Mouse (Mus musculus) forebrain, embryonic 12.5 days (tissue): Measurements from ENCODE around the gene Kank2. TPM values are rescaled to one million over a fixed set of nuclear protein-coding genes. Genes with fewer than 3 reads are reported as not detected.

Experiments used
- ATAC-seq: fragments of 200-750 bp; cut with Nextera tagmentation; 2 replicates; pipeline ENCODE4 v1.8.0; 2017; ENCODE audit warnings: moderate TSS enrichment; ENCODE audit not compliant: low FRiP score
- H3K27ac ChIP-seq: fragments of 300-500 bp; sonication (generic); 2 replicates; pipeline ENCODE4 v1.5.1; 2016; ENCODE audit warnings: mild to moderate bottlenecking
- H3K27me3 ChIP-seq: fragments of 300-500 bp; sonication (generic); 2 replicates; pipeline ENCODE4 v1.6.1; 2016; ENCODE audit warnings: mild to moderate bottlenecking
- H3K36me3 ChIP-seq: fragments of 300-500 bp; sonication (generic); replicated peaks from 2 replicates; pipeline ENCODE4 v1.6.1; 2016; ENCODE audit warnings: mild to moderate bottlenecking
- H3K4me1 ChIP-seq: fragments of 300-500 bp; sonication (generic); 2 replicates; pipeline ENCODE4 v1.6.1; 2016
- H3K4me2 ChIP-seq: fragments of 300-500 bp; sonication (generic); 2 replicates; pipeline ENCODE4 v1.6.1; 2016; ENCODE audit warnings: mild to moderate bottlenecking, moderate library complexity
- H3K4me3 ChIP-seq: fragments of 300-500 bp; sonication (generic); replicated peaks from 2 replicates; pipeline ENCODE4 v1.5.1; 2016; ENCODE audit warnings: mild to moderate bottlenecking
- H3K9ac ChIP-seq: fragments of 300-500 bp; sonication (generic); 2 replicates; pipeline ENCODE4 v1.6.1; 2016; ENCODE audit warnings: mild to moderate bottlenecking
- H3K9me3 ChIP-seq: fragments of 300-500 bp; sonication (generic); 2 replicates; pipeline ENCODE4 v1.6.1; 2016
- WGBS: fragments of 180-500 bp; shearing (Covaris S2); methylation state at CpG from one replicate; pipeline ENCODE4 v1.1.7; 2016; 5-methylcytosine and 5-hydroxymethylcytosine counted together
- polyA plus RNA-seq: library from polyadenylated mRNA; unstranded; fragments of >200 nt; fragmentation: Nextera tagmentation; extraction: Ambion mirVana; gene quantifications from 2 replicates; pipeline ENCODE4 v1.2.1, GENCODE M21; 2016

Gene Kank2
- polyA plus RNA-seq, 1 experiment from 2014 or later: 6.2 TPM

DNA sequence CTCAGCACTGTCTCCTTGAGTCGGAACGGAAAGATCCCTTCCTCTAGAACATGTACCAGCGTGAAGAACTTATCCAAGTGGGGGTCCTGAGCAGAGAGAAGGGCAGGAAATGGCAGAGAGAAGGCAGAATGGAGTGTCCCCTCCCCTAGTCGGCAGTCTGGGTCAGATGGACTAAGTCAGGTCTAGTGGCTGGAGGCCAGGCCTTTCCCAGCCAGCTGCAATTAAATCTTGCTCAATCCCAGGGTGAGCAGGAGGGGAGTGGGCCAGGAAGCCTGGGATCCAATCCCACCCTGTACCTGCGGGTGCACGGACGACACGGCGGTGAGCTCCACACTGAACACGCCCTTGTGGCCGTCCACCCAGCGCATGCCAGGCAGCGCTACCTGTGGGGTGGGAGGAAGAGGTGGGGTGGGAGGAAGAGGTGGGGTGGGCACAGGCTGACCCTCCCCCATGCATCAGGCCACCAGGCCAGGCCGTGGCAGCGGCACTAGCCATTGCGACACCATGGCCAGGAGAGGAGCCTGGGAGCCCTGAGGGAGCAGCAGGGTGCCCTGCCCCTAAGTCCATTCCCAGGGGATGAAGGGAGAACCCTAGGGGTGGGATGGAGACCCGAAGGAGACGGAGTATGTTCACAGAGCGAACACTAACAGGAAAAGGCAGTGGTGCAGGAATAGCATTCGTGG, 33.2 kb upstream of the Kank2 start:
- Histone ChIP-seq H3K9me3 (no peaks in the 10 kb centered on the region), H3K9ac (0 out of 2 replicates have a peak overlapping the region, but pooled peaks have one; percentile 7), H3K27me3 (no peaks in the 10 kb centered on the region), H3K27ac (no peak overlapping the region), H3K4me3 (no peak overlapping the region), H3K4me1 (no peaks in the 10 kb centered on the region), H3K36me3 (peaks cover 4% of the 10 kb centered on the region; the same call in 1 of the 2 replicates), H3K4me2 (no peak overlapping the region)
- no peak for ATAC-seq
- WGBS: 89% methylated on average over 20 of the region's 20 CpGs

DNA sequence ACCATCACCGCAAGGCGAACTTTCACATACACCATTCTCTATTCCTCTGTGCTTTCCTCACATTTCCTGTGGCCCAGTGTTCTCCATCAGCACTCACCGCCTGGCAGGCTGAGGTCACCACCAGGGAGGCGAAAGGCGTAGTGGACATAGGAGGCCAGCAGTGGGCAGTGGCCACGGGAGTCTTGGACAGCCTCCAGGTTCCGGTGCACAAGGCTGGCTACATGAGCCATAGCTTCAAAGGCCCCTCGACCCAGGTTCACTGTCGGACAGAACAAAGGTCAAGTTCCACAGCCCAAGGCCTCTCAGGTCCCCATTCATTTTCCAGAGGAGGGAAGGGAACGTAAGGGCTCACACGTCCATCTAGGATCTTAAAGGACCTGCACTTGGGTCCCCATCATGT, 32.4 kb upstream of the Kank2 start:
- Histone ChIP-seq H3K9ac (no peak overlapping the region), H3K9me3 (no peaks in the 10 kb centered on the region), H3K27ac (no peak overlapping the region), H3K27me3 (no peaks in the 10 kb centered on the region), H3K4me2 (no peak overlapping the region), H3K36me3 (peaks cover 4% of the 10 kb centered on the region; the same call in 1 of the 2 replicates), H3K4me3 (no peak overlapping the region), H3K4me1 (no peaks in the 10 kb centered on the region)
- ATAC-seq: no peak
- WGBS: 92% methylated on average over 11 of the region's 11 CpGs

DNA sequence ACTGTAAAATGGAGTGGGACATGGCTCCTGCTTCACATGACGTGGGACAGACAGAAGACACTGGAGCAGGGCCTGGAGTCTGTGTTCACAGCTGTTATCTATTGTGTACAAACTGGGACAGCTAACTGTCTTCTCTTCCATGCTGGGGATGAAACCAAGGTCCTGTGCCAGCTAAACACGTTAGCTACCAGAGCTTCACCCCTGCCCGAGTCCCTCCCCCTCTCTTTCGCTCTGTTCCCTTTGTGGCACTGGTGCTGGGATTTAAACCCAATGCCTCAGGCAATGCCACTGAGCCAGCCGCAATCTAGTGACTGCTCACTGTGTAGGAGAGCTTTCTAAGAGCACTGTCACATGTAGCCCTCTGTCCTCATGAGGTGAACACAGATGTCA, 31.9 kb upstream of the Kank2 start:
- Histone ChIP-seq H3K9me3 (no peaks in the 10 kb centered on the region), H3K27ac (no peak overlapping the region), H3K4me1 (no peaks in the 10 kb centered on the region), H3K36me3 (peaks cover 4% of the 10 kb centered on the region; the same call in 1 of the 2 replicates), H3K27me3 (no peaks in the 10 kb centered on the region), H3K4me2 (no peak overlapping the region), H3K4me3 (no peak overlapping the region), H3K9ac (no peak overlapping the region)
- ATAC-seq: no peak
- WGBS: 81% methylated on average over 5 of the region's 5 CpGs

DNA sequence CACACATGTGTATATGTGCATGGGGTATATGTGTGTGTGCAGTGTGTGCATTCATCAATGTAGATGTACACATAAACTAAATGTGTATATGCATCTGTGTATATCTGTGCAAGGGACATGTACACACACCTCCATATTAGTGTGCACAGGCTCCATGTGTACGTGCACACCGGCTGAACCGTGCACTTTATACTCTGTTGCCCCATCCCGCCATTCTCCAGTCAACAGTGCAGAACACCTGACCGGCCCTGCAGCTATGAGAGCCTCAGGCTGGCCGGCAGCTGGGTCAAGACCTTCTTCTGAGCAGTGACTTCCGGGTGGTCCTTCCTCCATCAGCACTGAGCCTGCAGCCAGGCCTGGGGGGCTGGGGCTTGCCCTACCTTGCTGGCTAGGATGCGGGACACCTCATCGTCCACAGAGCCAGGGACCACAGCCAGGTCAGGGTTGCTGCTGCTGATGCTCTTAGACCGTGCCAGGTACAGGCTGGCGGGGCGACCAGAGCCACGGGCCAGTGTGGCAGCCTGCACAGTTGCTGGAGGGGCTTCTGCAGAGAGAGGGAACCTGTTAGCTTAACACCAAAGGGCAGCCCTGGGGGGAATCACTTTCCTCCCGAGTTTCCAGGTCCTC, 31.4 kb upstream of the Kank2 start:
- Histone ChIP-seq H3K9me3 (no peaks in the 10 kb centered on the region), H3K27me3 (no peaks in the 10 kb centered on the region), H3K4me2 (no peak overlapping the region), H3K9ac (no peak overlapping the region), H3K27ac (no peak overlapping the region), H3K4me1 (no peaks in the 10 kb centered on the region), H3K4me3 (no peak overlapping the region), H3K36me3 (peaks cover 4% of the 10 kb centered on the region; the same call in 1 of the 2 replicates)
- no peak for ATAC-seq
- 90% methylated on average over 14 of the region's 14 CpGs for WGBS

DNA sequence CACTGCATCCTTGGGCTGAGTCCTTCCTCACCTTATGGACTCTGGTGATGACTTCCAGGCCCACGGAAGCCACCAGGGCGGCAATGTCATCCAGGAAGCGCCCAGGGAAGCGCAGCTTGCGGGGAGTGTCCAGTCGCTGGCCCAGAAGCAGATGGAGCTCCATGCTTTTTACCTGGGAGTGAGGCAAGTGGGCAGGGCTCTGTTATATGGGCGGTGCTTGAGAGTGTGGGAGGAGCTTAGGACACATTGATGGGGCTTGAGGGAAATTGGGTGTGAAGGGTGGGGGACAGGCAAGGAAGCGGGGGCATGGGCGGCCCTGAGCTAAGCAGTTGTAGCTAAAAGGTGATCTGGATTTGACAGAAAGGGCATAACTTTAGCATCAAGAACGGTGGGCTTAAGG, 25.8 kb upstream of the Kank2 start:
- Histone ChIP-seq H3K9me3 (no peaks in the 10 kb centered on the region), H3K4me1 (no peaks in the 10 kb centered on the region), H3K9ac (no peak overlapping the region), H3K27ac (no peak overlapping the region), H3K27me3 (no peaks in the 10 kb centered on the region), H3K4me2 (no peak overlapping the region), H3K36me3 (no peaks in the 10 kb centered on the region), H3K4me3 (no peak overlapping the region)
- no peak for ATAC-seq
- WGBS: 69% methylated on average over 10 of the region's 10 CpGs

DNA sequence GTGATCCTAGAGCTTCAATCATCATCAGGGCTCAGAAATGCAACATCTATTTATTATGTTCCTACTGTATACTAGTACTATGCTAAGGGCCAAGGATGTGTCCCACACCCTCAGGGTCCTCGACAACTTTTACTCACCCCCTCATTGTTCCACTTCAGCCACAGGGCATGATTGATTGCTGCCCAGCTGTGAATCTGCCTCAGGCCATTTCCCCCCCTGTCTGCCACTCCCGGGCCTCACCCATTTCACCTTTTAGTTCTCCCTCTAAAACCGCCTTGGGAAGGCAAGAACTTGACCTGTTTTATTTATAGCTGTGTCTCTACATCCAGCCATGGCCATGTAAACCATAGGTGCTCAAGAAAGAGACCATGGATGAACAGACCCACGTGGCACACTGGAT, 25.4 kb upstream of the Kank2 start:
- Histone ChIP-seq H3K4me3 (no peak overlapping the region), H3K9me3 (no peaks in the 10 kb centered on the region), H3K27me3 (no peaks in the 10 kb centered on the region), H3K9ac (no peak overlapping the region), H3K27ac (no peak overlapping the region), H3K4me2 (no peak overlapping the region), H3K36me3 (no peaks in the 10 kb centered on the region), H3K4me1 (no peaks in the 10 kb centered on the region)
- WGBS: 77% methylated on average over 4 of the region's 4 CpGs
- no peak for ATAC-seq

DNA sequence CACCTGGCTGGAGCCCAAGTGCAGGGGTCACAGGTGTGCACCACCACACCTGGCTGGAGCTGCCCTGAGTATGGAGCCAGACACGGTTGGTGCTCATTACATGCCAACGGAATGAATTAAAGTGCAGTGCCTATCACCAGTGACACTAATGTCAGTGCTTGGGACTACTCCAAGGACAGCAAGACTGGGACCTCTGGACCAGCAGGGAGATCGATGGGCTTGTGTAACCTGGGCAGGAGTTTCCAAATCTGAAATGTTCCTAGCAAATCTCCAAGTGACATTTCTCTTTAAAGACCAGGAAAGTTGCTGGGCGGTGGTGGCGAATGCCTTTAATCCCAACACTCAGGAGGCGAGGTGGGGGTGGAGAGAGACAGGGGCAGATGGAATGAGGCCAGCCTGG, 24.1 kb upstream of the Kank2 start:
- WGBS: 84% methylated on average over 6 of the region's 6 CpGs
- H3K9me3 ChIP-seq: no peaks in the 10 kb centered on the region
- H3K4me2 ChIP-seq: no peak overlapping the region
- no peaks in the 10 kb centered on the region for H3K36me3 ChIP-seq
- H3K4me1 ChIP-seq: no peaks in the 10 kb centered on the region
- H3K9ac ChIP-seq: no peak overlapping the region
- no peak overlapping the region for H3K4me3 ChIP-seq
- no peak overlapping the region for H3K27ac ChIP-seq
- H3K27me3 ChIP-seq: no peaks in the 10 kb centered on the region
- ATAC-seq: no peak

DNA sequence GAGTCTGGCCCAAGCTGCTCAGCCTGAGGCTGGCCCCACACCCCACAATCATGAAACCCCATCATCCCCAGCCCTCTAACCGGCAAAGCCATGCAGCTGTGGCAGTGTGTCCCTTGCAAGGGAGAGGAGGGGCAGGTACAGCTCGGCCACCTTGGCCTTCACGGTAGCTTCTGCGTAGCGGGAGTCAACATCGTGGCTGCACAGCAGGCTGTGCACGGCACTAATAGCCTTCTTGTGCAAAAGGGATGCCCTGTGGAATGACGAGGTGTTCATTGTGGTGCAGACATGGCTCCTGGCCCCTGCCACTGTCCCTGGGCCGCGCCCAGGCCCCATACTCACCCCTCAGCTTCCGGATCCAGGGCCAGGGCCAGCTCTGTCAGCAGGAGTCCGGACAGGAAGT, 21.6 kb upstream of the Kank2 start:
- WGBS: 89% methylated on average over 12 of the region's 12 CpGs
- no peak overlapping the region for H3K27ac ChIP-seq
- H3K9ac ChIP-seq: no peak overlapping the region
- H3K4me1 ChIP-seq: no peaks in the 10 kb centered on the region
- no peak for ATAC-seq
- 0 out of 2 replicates have a peak, but pooled peaks cover 3% of the 10 kb centered on the region for H3K36me3 ChIP-seq
- H3K27me3 ChIP-seq: no peaks in the 10 kb centered on the region
- no peak overlapping the region for H3K4me3 ChIP-seq
- H3K9me3 ChIP-seq: no peaks in the 10 kb centered on the region
- no peak overlapping the region for H3K4me2 ChIP-seq

DNA sequence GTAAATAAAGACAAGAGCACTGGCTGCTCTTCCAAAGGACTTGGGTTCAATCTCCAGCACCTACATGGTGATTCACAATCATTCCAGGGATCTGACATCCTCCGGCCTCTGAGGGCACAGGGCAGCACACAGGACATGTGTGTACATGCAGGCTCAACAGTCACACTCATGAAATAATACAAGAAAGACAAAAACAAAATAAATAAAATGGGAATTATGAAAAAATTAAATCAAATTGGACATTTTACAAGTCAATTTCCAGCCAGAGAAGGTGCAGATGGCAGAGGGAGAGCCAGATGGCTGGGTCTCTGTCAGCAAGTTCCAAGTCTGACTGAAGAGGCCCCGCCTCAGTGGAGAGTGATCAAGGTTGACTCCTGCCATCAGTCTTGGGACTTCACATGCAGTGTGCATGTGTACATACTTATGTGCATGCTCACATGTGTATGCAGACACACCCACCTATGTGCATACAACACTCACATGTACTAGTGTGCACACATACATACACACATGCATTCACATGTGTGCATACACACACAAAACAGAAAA, 20.7 kb upstream of the Kank2 start:
- 0 out of 2 replicates have a peak, but pooled peaks cover 5% of the 10 kb centered on the region for H3K36me3 ChIP-seq
- H3K4me3 ChIP-seq: no peak overlapping the region
- WGBS: 99% methylated on average over 2 of the region's 2 CpGs
- no peak for ATAC-seq
- H3K27me3 ChIP-seq: no peaks in the 10 kb centered on the region
- no peak overlapping the region for H3K4me2 ChIP-seq
- H3K9ac ChIP-seq: no peak overlapping the region
- no peaks in the 10 kb centered on the region for H3K4me1 ChIP-seq
- H3K9me3 ChIP-seq: no peaks in the 10 kb centered on the region
- H3K27ac ChIP-seq: no peak overlapping the region

DNA sequence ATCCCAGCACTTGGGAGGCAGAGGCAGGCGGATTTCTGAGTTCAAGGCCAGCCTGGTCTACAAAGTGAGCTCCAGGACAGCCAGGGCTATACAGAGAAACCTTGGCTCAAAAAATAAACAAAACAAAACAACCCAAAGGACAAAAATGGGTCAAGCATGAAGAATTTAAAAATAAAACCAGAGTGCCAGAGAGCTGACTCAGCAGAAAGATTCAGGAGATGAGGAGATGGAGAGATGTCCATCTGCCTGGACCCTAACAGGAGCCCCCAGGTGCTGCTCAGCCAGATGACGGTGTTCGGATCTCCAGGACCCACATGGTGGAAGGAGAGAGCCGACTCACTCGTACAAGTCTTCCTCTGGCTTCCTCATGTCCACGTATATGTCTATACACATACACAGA, 20.0 kb upstream of the Kank2 start:
- Histone ChIP-seq H3K27ac (no peak overlapping the region), H3K4me1 (no peaks in the 10 kb centered on the region), H3K4me3 (no peak overlapping the region), H3K9me3 (no peaks in the 10 kb centered on the region), H3K9ac (no peak overlapping the region), H3K4me2 (no peak overlapping the region), H3K27me3 (no peaks in the 10 kb centered on the region), H3K36me3 (0 out of 2 replicates have a peak, but pooled peaks cover 7% of the 10 kb centered on the region)
- ATAC-seq: no peak
- 91% methylated on average over 6 of the region's 6 CpGs for WGBS

DNA sequence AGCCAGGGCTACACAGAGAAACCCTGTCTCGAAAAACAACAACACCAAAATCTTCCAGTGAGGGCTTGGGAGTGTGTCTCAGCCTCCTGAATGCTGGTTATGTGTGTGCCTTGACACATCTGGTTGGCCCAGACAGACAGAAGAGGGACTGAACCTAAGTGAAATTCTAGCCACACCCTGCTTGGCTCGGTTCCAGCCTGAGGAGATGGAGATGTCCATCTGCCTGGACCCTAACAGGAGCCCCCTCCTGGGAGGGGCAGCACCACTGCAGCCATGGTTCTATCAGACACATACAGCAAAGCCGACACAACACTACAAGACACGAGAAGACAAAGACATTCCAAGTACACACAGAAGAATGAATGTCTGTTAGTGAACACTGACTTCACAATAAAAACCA, 19.6 kb upstream of the Kank2 start:
- Histone ChIP-seq H3K4me1 (no peaks in the 10 kb centered on the region), H3K36me3 (0 out of 2 replicates have a peak, but pooled peaks cover 7% of the 10 kb centered on the region), H3K27ac (no peak overlapping the region), H3K27me3 (no peaks in the 10 kb centered on the region), H3K9me3 (no peaks in the 10 kb centered on the region), H3K4me2 (no peak overlapping the region), H3K9ac (no peak overlapping the region), H3K4me3 (no peak overlapping the region)
- 86% methylated on average over 4 of the region's 4 CpGs for WGBS
- no peak for ATAC-seq

DNA sequence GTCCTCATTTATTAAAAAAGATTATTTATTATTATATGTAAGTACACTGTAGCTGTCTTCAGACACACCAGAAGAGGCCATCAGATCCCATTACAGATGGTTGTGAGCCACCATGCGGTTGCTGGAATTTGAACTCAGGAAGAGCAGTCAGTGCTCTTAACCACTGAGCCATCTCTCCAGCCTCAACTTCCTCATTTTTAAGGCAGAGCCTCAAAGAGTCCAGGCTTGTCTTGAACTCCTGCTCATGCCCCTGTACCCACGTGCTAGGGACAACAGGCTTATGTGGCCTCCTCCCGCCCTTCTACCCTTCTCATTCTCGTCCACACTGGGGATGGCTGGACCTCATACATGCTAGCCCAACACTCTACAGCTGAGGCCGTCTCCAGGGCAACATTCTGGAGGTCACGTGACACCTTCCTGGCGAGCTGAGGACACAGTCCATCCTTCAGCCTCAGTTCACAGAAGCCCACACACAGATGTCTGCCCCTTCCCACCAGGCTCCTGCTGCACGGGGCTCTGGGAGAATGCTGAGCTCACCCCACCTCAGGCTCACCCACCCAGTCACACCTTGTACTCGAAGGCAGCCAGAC, 18.3 kb upstream of the Kank2 start:
- no peak overlapping the region for H3K9ac ChIP-seq
- WGBS: 75% methylated on average over 9 of the region's 9 CpGs
- H3K27me3 ChIP-seq: no peaks in the 10 kb centered on the region
- 0 out of 2 replicates have a peak, but pooled peaks cover 7% of the 10 kb centered on the region for H3K36me3 ChIP-seq
- H3K4me3 ChIP-seq: no peak overlapping the region
- ATAC-seq: no peak
- H3K9me3 ChIP-seq: no peaks in the 10 kb centered on the region
- H3K4me1 ChIP-seq: no peaks in the 10 kb centered on the region
- no peak overlapping the region for H3K27ac ChIP-seq
- H3K4me2 ChIP-seq: no peak overlapping the region
